Mouse (Mus musculus) gastrocnemius, postnatal 14 days (tissue): ENCODE data around the gene Cnih2. TPM values are rescaled to one million over a fixed set of nuclear protein-coding genes. Genes with fewer than 3 reads are reported as not detected.
A peak's percentile ranks its signal among the peaks of the same experiment; 100 is the strongest.
"Not testable (repeated sequence)": the region's sequence is repeated elsewhere in the genome, so short reads cannot be mapped to it uniquely, and the experiment has no call there.

Experiments
- DNase-seq: peaks from one replicate; pipeline ENCODE4 v3.0.0; 2021; ENCODE audit warnings: mixed read lengths
- intact Hi-C: fragments of 180-260 bp; cut with DNase I; formaldehyde crosslinking; loops from one replicate; pipeline ENCODE4 v1.15.1; 2025; ENCODE audit warnings: low total_unique reads
- total RNA-seq, 2 experiments: library from RNA; stranded (reverse); gene quantifications; 2 replicates each; pipeline ENCODE4 v1.2.3; 2021

Gene Cnih2
- total RNA-seq, 2 experiments from 2014 or later = 0.14 to 0.40 TPM

- intact Hi-C loops = no loop called here
Measured at GRCm38 (mm10) chr19:5095887-5096474, 2.3 kb downstream of the Cnih2 start.

GRCm38 (mm10) chr19:5094746-5095417 is 3.4 kb downstream of the Cnih2 start:
- no peak for DNase-seq
- intact Hi-C loops = loop anchor here (5.0 kb wide), 1 partner anchor 42 kb away; no protein-coding TSS in a partner anchor

More at GRCm38 (mm10) chr19:5095887-5096474, 2.3 kb downstream of the Cnih2 start:
- no peak for DNase-seq

GRCm38 (mm10) chr19:5094243-5094632 is 4.1 kb downstream of the Cnih2 start:
- peak; percentile 89 for DNase-seq
- intact Hi-C loops = loop anchor here (5.0 kb wide), 1 partner anchor 43 kb away; no protein-coding TSS in a partner anchor

GRCm38 (mm10) chr19:5093481-5094242 is 4.7 kb downstream of the Cnih2 start:
- no peak for DNase-seq
- intact Hi-C loops = loop anchor here (5.0 kb wide), 1 partner anchor 44 kb away; no protein-coding TSS in a partner anchor

GRCm38 (mm10) chr19:5092083-5092482 is 6.2 kb downstream of the Cnih2 start:
- intact Hi-C loops = loop anchor here (5.0 kb wide), 1 partner anchor 45 kb away; no protein-coding TSS in a partner anchor
- DNase-seq = no peak

GRCm38 (mm10) chr19:5089324-5089723 is 9.0 kb downstream of the Cnih2 start:
- intact Hi-C loops = no loop called here
- DNase-seq = no peak

- peak; percentile 93 for DNase-seq
- intact Hi-C loops = no loop called here
Measured at GRCm38 (mm10) chr19:5087884-5088728, 10.2 kb downstream of the Cnih2 start, which contains the start of gene Yif1a. Gene Yif1a (plus strand): TSS chr19:5088538.

- DNase-seq, intact Hi-C loops: not testable (repeated sequence)
Measured at GRCm38 (mm10) chr19:5086533-5086932, 11.8 kb downstream of the Cnih2 start.

- intact Hi-C loops = no loop called here
- no peak for DNase-seq
Measured at GRCm38 (mm10) chr19:5085145-5085863, 13.0 kb downstream of the Cnih2 start, which contains the start of gene Tmem151a. Gene Tmem151a (minus strand): TSS chr19:5085531.

- no peak for DNase-seq
- intact Hi-C loops = no loop called here
Measured at GRCm38 (mm10) chr19:5084834-5085144, 13.5 kb downstream of the Cnih2 start.

- intact Hi-C loops = no loop called here
- no peak for DNase-seq
Measured at GRCm38 (mm10) chr19:5083961-5084833, 14.1 kb downstream of the Cnih2 start.

GRCm38 (mm10) chr19:5082596-5082995 is 15.7 kb downstream of the Cnih2 start:
- DNase-seq = no peak
- intact Hi-C loops = no loop called here

- intact Hi-C loops = no loop called here
- no peak for DNase-seq
Measured at GRCm38 (mm10) chr19:5082005-5082404, 16.3 kb downstream of the Cnih2 start.

GRCm38 (mm10) chr19:5079279-5079678 is 19.0 kb downstream of the Cnih2 start:
- intact Hi-C loops = no loop called here
- no peak for DNase-seq

GRCm38 (mm10) chr19:5073518-5073917 is 24.8 kb downstream of the Cnih2 start:
- intact Hi-C loops = no loop called here
- no peak for DNase-seq

- intact Hi-C loops = no loop called here
- DNase-seq = peak; percentile 50
Measured at GRCm38 (mm10) chr19:5073028-5073427, 25.3 kb downstream of the Cnih2 start.

- no peak for DNase-seq
- intact Hi-C loops = no loop called here
Measured at GRCm38 (mm10) chr19:5072389-5073019, 25.8 kb downstream of the Cnih2 start.
